In genomic region chr16:55631048-55631447, GRCm38 (mm10) we compare ENCODE assay signal across 16 mouse cellular contexts.
"Had no signal": no experiment of that assay in that cellular context is flagged by ENCODE, and none has a peak within 500 bp of the region (broad histone marks: within the 10 kb centered on the region; RNA-seq: fewer than 3 reads in every experiment).

No protein-coding gene starts in this region.

- DNase-seq: kidney, adult 11 months; kidney, postnatal 10 days; kidney, postnatal 4 days; lung, adult 2 months; right cerebral cortex, postnatal 14 days; thymus, adult 2 months; thymus, postnatal 25 days had no signal

- H3K4me3 ChIP-seq: layer of hippocampus, adult 2 months; left cerebral cortex, adult 2 months; limb, embryonic 10.5 days; liver, embryonic 15.5 days; midbrain, embryonic 12.5 days; neural tube, embryonic 12.5 days; stomach, embryonic 15.5 days had no signal

- H3K27ac ChIP-seq: layer of hippocampus, adult 2 months; left cerebral cortex, adult 2 months; limb, embryonic 10.5 days; liver, embryonic 15.5 days; macrophage; midbrain, embryonic 12.5 days; neural tube, embryonic 12.5 days; stomach, embryonic 15.5 days had no signal

- H3K4me1 ChIP-seq: limb, embryonic 10.5 days; liver, embryonic 15.5 days; midbrain, embryonic 12.5 days; neural tube, embryonic 12.5 days; stomach, embryonic 15.5 days had no signal

- H3K36me3 ChIP-seq: limb, embryonic 10.5 days; liver, embryonic 15.5 days; midbrain, embryonic 12.5 days; neural tube, embryonic 12.5 days; stomach, embryonic 15.5 days had no signal

- H3K27me3 ChIP-seq: liver, embryonic 15.5 days; midbrain, embryonic 12.5 days; neural tube, embryonic 12.5 days; stomach, embryonic 15.5 days had no signal

- ATAC-seq: lung, postnatal 0 days had no signal

- H3K9me3 ChIP-seq: limb, embryonic 10.5 days; liver, embryonic 15.5 days; midbrain, embryonic 12.5 days; stomach, embryonic 15.5 days had no signal
